Mouse (Mus musculus) CH12.LX (cell line): Measurements from ENCODE around the gene Tpo. TPM values are rescaled to one million over a fixed set of nuclear protein-coding genes. Genes with fewer than 3 reads are reported as not detected.

Source experiments
- DNase-seq: peaks from one replicate; pipeline ENCODE4 v3.0.0-alpha.2; 2013; ENCODE audit errors: extremely low read depth
- H3K27ac ChIP-seq: 2 replicates; pipeline ENCODE4 v1.5.1; 2012; ENCODE audit warnings: low read depth, mild to moderate bottlenecking, control low read depth, moderate library complexity; ENCODE audit not compliant: insufficient read depth
- H3K27me3 ChIP-seq: replicated peaks from 2 replicates; pipeline ENCODE3; 2012; ENCODE audit warnings: inconsistent platforms
- H3K36me3 ChIP-seq, 2 experiments: replicated peaks in 1 of 2; 2 replicates each; pipeline versions ENCODE3 to v1.6.1; 2012; ENCODE audit warnings: inconsistent platforms in 1 of 2, low read length in 1 of 2, mild to moderate bottlenecking in 1 of 2, mixed read lengths in 1 of 2, moderate library complexity in 1 of 2; ENCODE audit not compliant: control insufficient read depth in 1 of 2, insufficient read depth in 1 of 2
- H3K4me1 ChIP-seq, 2 experiments: 2 replicates each; pipeline ENCODE4 v1.6.1; 2012; ENCODE audit warnings: inconsistent platforms in 1 of 2, moderate library complexity in 1 of 2; ENCODE audit not compliant: insufficient read depth in 2 of 2, control insufficient read depth in 1 of 2
- H3K4me2 ChIP-seq: 2 replicates; pipeline ENCODE4 v1.6.1; 2012; ENCODE audit warnings: low read depth, mild to moderate bottlenecking, control low read depth; ENCODE audit not compliant: poor library complexity, insufficient read depth, severe bottlenecking
- H3K4me3 ChIP-seq, 3 experiments: fragments of 150-350 bp in 1 of 3; sonication (generic) in 1 of 3; replicated peaks in 1 of 3; 2 replicates each; pipeline versions ENCODE3 to v1.5.1; 2011 to 2012; ENCODE audit warnings: low read depth in 2 of 3, low read length in 2 of 3, mild to moderate bottlenecking in 2 of 3, moderate library complexity in 2 of 3, control low read depth in 1 of 3, improper control_type of control experiment in 1 of 3, inconsistent platforms in 1 of 3, mixed read lengths in 1 of 3; ENCODE audit not compliant: poor library complexity in 1 of 3
- H3K79me2 ChIP-seq: replicated peaks from 2 replicates; pipeline ENCODE4 v1.6.1; 2012; ENCODE audit warnings: mild to moderate bottlenecking, moderate library complexity; ENCODE audit not compliant: control insufficient read depth, poor library complexity, insufficient read depth, severe bottlenecking; ENCODE audit errors: extremely low read depth
- H3K9ac ChIP-seq: 2 replicates; pipeline ENCODE4 v1.6.1; 2012; ENCODE audit warnings: low read depth, mild to moderate bottlenecking, control low read depth, moderate library complexity; ENCODE audit not compliant: insufficient read depth
- H3K9me3 ChIP-seq: replicated peaks from 2 replicates; pipeline ENCODE3; 2012; ENCODE audit warnings: low read length, inconsistent platforms, mixed read lengths
- CHD1 ChIP-seq: IDR thresholded peaks from 2 replicates; pipeline ENCODE4 v1.6.1; 2012; ENCODE audit warnings: low read depth, low read length, improper control_type of control experiment, inconsistent platforms
- CHD2 ChIP-seq: IDR thresholded peaks from 2 replicates; pipeline ENCODE4 v1.6.1; 2011; ENCODE audit warnings: low read length, improper control_type of control experiment
- CTCF ChIP-seq, 2 experiments: IDR thresholded peaks in 1 of 2; conservative IDR thresholded peaks in 1 of 2; 2 replicates each; pipeline ENCODE4 v1.5.1; 2011 to 2012; ENCODE audit warnings: low read depth in 2 of 2, low read length in 2 of 2, improper control_type of control experiment in 1 of 2, inconsistent platforms in 1 of 2, mild to moderate bottlenecking in 1 of 2, moderate library complexity in 1 of 2
- E2F4 ChIP-seq: IDR thresholded peaks from 2 replicates; pipeline ENCODE4 v1.6.1; 2011; ENCODE audit warnings: low read depth, low read length, improper control_type of control experiment; ENCODE audit not compliant: insufficient replicate concordance
- ELF1 ChIP-seq: IDR thresholded peaks from 2 replicates; pipeline ENCODE4 v1.6.1; 2014; ENCODE audit warnings: low read depth, mild to moderate bottlenecking, inconsistent platforms, low read length, improper control_type of control experiment
- EP300 ChIP-seq: IDR thresholded peaks from 2 replicates; pipeline ENCODE4 v1.6.1; 2011; ENCODE audit warnings: low read length, improper control_type of control experiment
- ETS1 ChIP-seq: conservative IDR thresholded peaks from 2 replicates; pipeline ENCODE4 v1.6.1; 2012; ENCODE audit warnings: low read depth, mild to moderate bottlenecking, inconsistent platforms, low read length, improper control_type of control experiment, moderate library complexity
- GABPA ChIP-seq: IDR thresholded peaks from 2 replicates; pipeline ENCODE4 v1.6.1; 2012; ENCODE audit warnings: low read depth, low read length, improper control_type of control experiment, inconsistent platforms; ENCODE audit not compliant: insufficient replicate concordance
- KAT2A ChIP-seq: IDR thresholded peaks from 2 replicates; pipeline ENCODE4 v1.6.1; 2012; ENCODE audit warnings: low read length, improper control_type of control experiment, inconsistent platforms; ENCODE audit not compliant: insufficient replicate concordance
- MAFK ChIP-seq: IDR thresholded peaks from 2 replicates; pipeline ENCODE4 v1.6.1; 2011; ENCODE audit warnings: low read length, improper control_type of control experiment; ENCODE audit not compliant: insufficient replicate concordance
- MAX ChIP-seq: IDR thresholded peaks from 2 replicates; pipeline ENCODE4 v1.6.1; 2011; ENCODE audit warnings: low read length, improper control_type of control experiment
- MAZ ChIP-seq: IDR thresholded peaks from 2 replicates; pipeline ENCODE4 v1.6.1; 2012; ENCODE audit warnings: low read depth, mild to moderate bottlenecking, inconsistent platforms, low read length, improper control_type of control experiment, moderate library complexity
- MEF2A ChIP-seq: IDR thresholded peaks from 2 replicates; pipeline ENCODE4 v1.6.1; 2014; ENCODE audit warnings: low read depth, mild to moderate bottlenecking, inconsistent platforms, low read length, improper control_type of control experiment, borderline replicate concordance
- MXI1 ChIP-seq: IDR thresholded peaks from 2 replicates; pipeline ENCODE4 v1.6.1; 2011; ENCODE audit warnings: mild to moderate bottlenecking, low read depth, low read length, improper control_type of control experiment
- MYC ChIP-seq: IDR thresholded peaks from 2 replicates; pipeline ENCODE4 v1.6.1; 2011; ENCODE audit warnings: low read depth, mild to moderate bottlenecking, improper control_type of control experiment, low read length
- NRF1 ChIP-seq: IDR thresholded peaks from 2 replicates; pipeline ENCODE4 v1.6.1; 2014; ENCODE audit warnings: low read depth, mild to moderate bottlenecking, inconsistent platforms, low read length, improper control_type of control experiment, moderate library complexity
- RAD21 ChIP-seq: IDR thresholded peaks from 2 replicates; pipeline ENCODE4 v1.6.1; 2011; ENCODE audit warnings: low read depth, mild to moderate bottlenecking, low read length, improper control_type of control experiment, moderate library complexity
- RCOR1 ChIP-seq: conservative IDR thresholded peaks from 2 replicates; pipeline ENCODE4 v1.6.1; 2012; ENCODE audit warnings: low read depth, mild to moderate bottlenecking, inconsistent platforms, low read length, improper control_type of control experiment
- SIN3A ChIP-seq: IDR thresholded peaks from 2 replicates; pipeline ENCODE4 v1.6.1; 2012; ENCODE audit warnings: low read length, improper control_type of control experiment, inconsistent platforms
- SMC3 ChIP-seq: IDR thresholded peaks from 2 replicates; pipeline ENCODE4 v1.6.1; 2011; ENCODE audit warnings: low read depth, low read length, improper control_type of control experiment
- TBP ChIP-seq: conservative IDR thresholded peaks from 2 replicates; pipeline ENCODE4 v1.6.1; 2011; ENCODE audit warnings: low read depth, low read length, improper control_type of control experiment
- UBTF ChIP-seq: IDR thresholded peaks from 2 replicates; pipeline ENCODE4 v1.6.1; 2012; ENCODE audit warnings: low read depth, mild to moderate bottlenecking, inconsistent platforms, low read length, improper control_type of control experiment, moderate library complexity
- USF2 ChIP-seq: conservative IDR thresholded peaks from 2 replicates; pipeline ENCODE4 v1.6.1; 2011; ENCODE audit warnings: low read depth, low read length, improper control_type of control experiment
- ZC3H11A ChIP-seq: IDR thresholded peaks from 2 replicates; pipeline ENCODE4 v1.6.1; 2012; ENCODE audit warnings: low read depth, mild to moderate bottlenecking, inconsistent platforms, low read length, improper control_type of control experiment
- ZKSCAN1 ChIP-seq: IDR thresholded peaks from 2 replicates; pipeline ENCODE4 v1.6.1; 2012; ENCODE audit warnings: low read depth, inconsistent platforms, low read length, improper control_type of control experiment, borderline replicate concordance
- ZMIZ1 ChIP-seq: IDR thresholded peaks from 2 replicates; pipeline ENCODE4 v1.6.1; 2012; ENCODE audit warnings: low read depth, mild to moderate bottlenecking, inconsistent platforms, low read length, improper control_type of control experiment
- ZNF384 ChIP-seq: IDR thresholded peaks from 2 replicates; pipeline ENCODE4 v1.6.1; 2012; ENCODE audit warnings: low read depth, low read length, improper control_type of control experiment, inconsistent platforms
- dilution Hi-C: fragments of 300-500 bp; cut with MboI; formaldehyde crosslinking; loops from 2 replicates; pipeline ENCODE4 v1.14.3; 2020; ENCODE audit warnings: low sequenced_read_pairs; ENCODE audit not compliant: extremely low pct_unique_long_range_greater_than_20kb, extremely low pct_ligation_motif_present
- in situ Hi-C: fragments of 300-500 bp; cut with MboI; formaldehyde crosslinking; loops from 3 replicates; pipeline ENCODE4 v1.14.3; 2019; ENCODE audit warnings: low sequenced_read_pairs, low pct_ligation_motif_present, low pct_unique_long_range_greater_than_20kb, mixed read lengths
- polyA plus RNA-seq: library from polyadenylated mRNA; unstranded; fragments of >175 nt; gene quantifications from 2 replicates; pipeline ENCODE4 v1.2.1, GENCODE M21; 2012; ENCODE audit warnings: low read depth; ENCODE audit not compliant: insufficient read length
- total RNA-seq, 2 experiments: library from RNA; depleted of rRNA; stranded (reverse); fragments of 300-350 nt in 1 of 2; fragments of >200 nt in 1 of 2; gene quantifications; 2 replicates each; pipeline ENCODE4 v1.2.3; 2012 to 2014

The Tpo gene
- total and polyA plus RNA-seq, 3 experiments = not detected

DNA sequence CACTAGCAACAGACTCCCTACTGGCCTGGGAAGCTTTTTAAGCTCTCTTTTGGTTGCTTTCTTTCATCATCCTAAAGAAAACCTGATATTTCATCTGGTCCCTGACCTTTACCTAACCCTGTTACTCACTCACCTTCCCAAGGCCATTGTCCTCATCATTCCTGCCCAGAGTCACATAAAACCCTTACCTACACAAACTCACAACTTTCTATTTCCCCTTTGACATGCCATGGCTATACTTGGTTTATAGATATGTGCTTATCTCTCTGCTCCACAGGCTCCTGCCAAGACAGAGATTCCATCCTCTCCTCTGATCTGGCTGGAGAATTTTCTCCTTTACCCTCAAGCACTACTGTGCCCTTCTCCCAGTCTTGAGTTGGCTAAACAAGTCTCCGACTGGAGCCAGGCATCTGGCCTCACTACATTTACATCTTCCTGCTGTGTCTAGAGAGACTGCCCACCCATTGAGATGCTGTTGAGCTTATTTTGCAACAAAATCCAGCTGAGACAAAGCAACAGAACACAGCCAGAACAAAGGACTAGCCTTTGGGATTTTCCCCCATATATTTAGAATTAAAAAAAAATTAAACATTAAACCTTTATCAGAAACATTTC, 70.8 kb downstream of the Tpo start:
- no peaks in the 10 kb centered on the region for H3K9me3 ChIP-seq
- in situ Hi-C loops (no loop called here), dilution Hi-C loops (no loop called here)
- no peaks in the 10 kb centered on the region for H3K27me3 ChIP-seq
- no peaks in the 10 kb centered on the region for H3K79me2 ChIP-seq
- TF ChIP-seq SMC3 (no peak), MAX (no peak), CTCF (conservative IDR thresholded peaks at IDR 0.05 in 1 of 2, IDR thresholded peaks at IDR 0.05 in 1 of 2; ENCODE audit: low read depth in 2 of 2, low read length in 2 of 2) (no peak), UBTF (no peak), E2F4 (no peak), MEF2A (no peak), MAZ (no peak), MXI1 (no peak), KAT2A (no peak), NRF1 (no peak), GABPA (no peak), USF2 (no peak), EP300 (no peak), TBP (no peak), ZNF384 (no peak), RAD21 (no peak), ELF1 (no peak), MAFK (no peak), ETS1 (no peak), CHD1 (no peak)
- no peak overlapping the region for H3K27ac ChIP-seq
- no peaks in the 10 kb centered on the region for H3K4me1 ChIP-seq
- no peaks in the 10 kb centered on the region for H3K36me3 ChIP-seq
- no peak overlapping the region for H3K4me2 ChIP-seq
- no peak for DNase-seq
- no peak overlapping the region for H3K9ac ChIP-seq
- no peak overlapping the region for H3K4me3 ChIP-seq

GRCm38 (mm10) chr12:30058044-30058443, 74.4 kb downstream of the Tpo start:
- TF ChIP-seq CHD1 (no peak), SIN3A (no peak), E2F4 (no peak), MEF2A (no peak), ZKSCAN1 (no peak), ZMIZ1 (no peak), MAFK (no peak), CHD2 (no peak), NRF1 (no peak), RCOR1 (no peak), ZC3H11A (no peak), CTCF (conservative IDR thresholded peaks at IDR 0.05 in 1 of 2, IDR thresholded peaks at IDR 0.05 in 1 of 2; ENCODE audit: low read depth in 2 of 2, low read length in 2 of 2) (no peak), GABPA (no peak), ETS1 (no peak), EP300 (no peak), MYC (no peak), MAZ (no peak)
- in situ Hi-C loops = no loop called here
- Histone ChIP-seq H3K79me2 (no peaks in the 10 kb centered on the region), H3K9me3 (no peaks in the 10 kb centered on the region), H3K4me1 (no peaks in the 10 kb centered on the region), H3K27me3 (no peaks in the 10 kb centered on the region), H3K36me3 (no peaks in the 10 kb centered on the region), H3K4me2 (no peak overlapping the region), H3K27ac (no peak overlapping the region), H3K9ac (no peak overlapping the region), H3K4me3 (no peak overlapping the region)
- dilution Hi-C loops = no loop called here
- no peak for DNase-seq
